Mouse (Mus musculus): ENCODE results near the gene Evx1.

- TF ChIP-seq POLR2A (IDR thresholded peaks at IDR 0.05; ENCODE audit: low read depth, low read length) (no peak), CTCF (conservative IDR thresholded peaks at IDR 0.05; ENCODE audit: insufficient read depth, insufficient read length, low read depth, low read length) (no peak)
Measured at GRCm38 (mm10) chr6:52267221-52267620, 46.1 kb upstream of the Evx1 start.

Data from kidney, adult 2 months (tissue).